Mouse (Mus musculus): Measurements from ENCODE around the gene Aatk. TPM values are rescaled to one million over a fixed set of nuclear protein-coding genes. Genes with fewer than 3 reads are reported as not detected.

Aatk gene
- polyA plus RNA-seq, 1 experiment from 2014 or later, result 5.9 TPM

DNA sequence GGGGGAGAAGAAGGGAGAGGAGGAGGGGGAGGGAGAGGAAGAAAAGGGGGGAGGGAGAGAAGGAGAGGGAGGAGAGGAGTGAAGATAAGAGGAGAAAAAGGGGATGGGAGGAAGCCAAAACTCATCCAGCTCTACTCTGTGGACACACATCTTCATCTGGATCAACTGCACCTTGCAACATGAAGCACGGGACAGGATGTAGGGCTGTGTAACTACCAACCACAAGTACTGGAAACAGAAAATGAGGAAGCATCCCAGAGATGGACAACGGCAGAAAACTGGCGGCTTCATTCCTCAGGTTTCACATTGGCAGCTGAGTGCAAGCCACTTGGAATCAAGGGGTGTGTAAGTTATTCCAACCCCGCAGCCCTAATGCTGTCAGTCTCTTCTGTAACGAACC, 12.2 kb downstream of the Aatk start:
- Histone ChIP-seq H3K4me2 (replicated peaks) (no peak overlapping the region), H3K4me3 (no peak overlapping the region), H3K9ac (no peak overlapping the region), H3K4me1 (peaks cover 8% of the 10 kb centered on the region), H3K36me3 (no peaks in the 10 kb centered on the region), H3K27me3 (no peaks in the 10 kb centered on the region), H3K27ac (no peak overlapping the region), H3K9me3 (no peaks in the 10 kb centered on the region)
- ATAC-seq (ENCODE audit: insufficient number of reproducible peaks, insufficient read depth, low FRiP score, low TSS enrichment), result no peak
- WGBS, result 60% methylated on average over 5 of the region's 5 CpGs

DNA sequence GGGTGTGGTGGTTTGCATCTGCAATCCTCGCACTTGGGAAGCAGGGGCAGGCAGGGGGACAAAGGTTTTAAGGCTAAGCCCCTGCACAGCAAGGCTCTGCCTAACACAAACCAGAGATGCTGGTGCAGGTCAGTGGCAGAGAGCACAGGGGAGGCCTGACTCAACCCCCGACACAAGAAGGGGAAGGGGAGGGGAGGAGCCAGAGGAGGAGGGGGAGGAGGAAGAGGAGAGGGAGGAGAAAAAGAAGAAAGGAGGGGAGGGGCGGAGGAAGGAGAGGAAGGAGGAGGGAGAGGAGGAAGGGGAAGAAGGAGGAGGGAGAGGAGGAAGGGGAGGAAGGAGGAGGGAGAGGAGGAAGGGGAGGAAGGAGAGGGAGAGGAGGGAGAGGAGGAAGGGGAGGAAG, 12.7 kb downstream of the Aatk start:
- Histone ChIP-seq H3K9me3 (no peaks in the 10 kb centered on the region), H3K4me3 (no peak overlapping the region), H3K27me3 (no peaks in the 10 kb centered on the region), H3K4me1 (peaks cover 8% of the 10 kb centered on the region), H3K36me3 (no peaks in the 10 kb centered on the region), H3K4me2 (replicated peaks) (no peak overlapping the region), H3K27ac (no peak overlapping the region), H3K9ac (no peak overlapping the region)
- 42% methylated on average over 3 of the region's 3 CpGs for WGBS
- no peak for ATAC-seq (ENCODE audit: insufficient number of reproducible peaks, insufficient read depth, low FRiP score, low TSS enrichment)

DNA sequence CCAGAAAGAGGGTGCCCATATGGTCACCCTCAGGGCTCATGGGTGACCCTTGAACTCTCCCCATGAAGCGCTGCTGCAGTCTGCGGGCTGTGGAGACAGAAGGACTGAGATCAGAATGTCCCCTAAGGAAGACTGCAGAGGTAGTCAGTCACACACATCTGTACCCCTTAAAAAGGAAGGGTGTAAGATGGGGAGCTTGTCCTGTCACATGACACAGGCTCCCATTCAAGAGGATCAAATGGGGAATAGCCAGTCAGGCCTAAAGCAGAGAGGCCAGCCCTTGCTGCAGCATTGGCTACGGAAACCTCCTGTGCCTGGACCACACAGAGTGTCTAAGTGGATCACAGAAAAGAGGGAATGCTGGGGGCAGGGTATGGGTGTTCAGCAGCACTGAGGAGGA, 13.5 kb downstream of the Aatk start:
- no peak overlapping the region for H3K4me3 ChIP-seq
- peaks cover 8% of the 10 kb centered on the region for H3K4me1 ChIP-seq
- H3K27ac ChIP-seq, result no peak overlapping the region
- H3K36me3 ChIP-seq, result no peaks in the 10 kb centered on the region
- no peak overlapping the region for H3K9ac ChIP-seq
- H3K27me3 ChIP-seq, result no peaks in the 10 kb centered on the region
- no peaks in the 10 kb centered on the region for H3K9me3 ChIP-seq
- ATAC-seq (ENCODE audit: insufficient number of reproducible peaks, insufficient read depth, low FRiP score, low TSS enrichment), result no peak
- H3K4me2 ChIP-seq (replicated peaks), result no peak overlapping the region
- WGBS, result 73% methylated on average over 3 of the region's 3 CpGs

DNA sequence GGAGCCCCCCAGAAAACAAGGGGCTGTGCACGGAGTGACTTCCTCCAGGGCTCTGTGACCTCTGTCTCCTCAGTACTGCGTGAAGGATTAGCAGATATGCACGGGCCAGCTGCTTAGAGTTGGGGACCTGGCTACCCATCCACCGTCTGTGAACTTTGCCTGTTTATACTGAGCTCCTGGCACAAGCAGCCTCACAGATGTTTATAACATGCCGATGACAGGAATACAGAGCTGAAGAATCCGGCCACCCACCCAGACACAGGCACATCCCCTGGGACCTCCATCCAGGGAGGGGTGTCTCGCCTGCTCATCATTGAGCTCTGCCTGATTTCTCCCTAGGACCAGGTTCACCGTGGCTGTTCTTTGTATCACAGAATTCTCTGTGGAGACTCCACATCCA, 14.9 kb downstream of the Aatk start:
- 55% methylated on average over 8 of the region's 8 CpGs for WGBS

GRCm38 (mm10) chr11:120030145-120030901, 16.6 kb downstream of the Aatk start:
- no peak overlapping the region for H3K9ac ChIP-seq
- H3K4me3 ChIP-seq, result no peak overlapping the region
- H3K4me2 ChIP-seq (replicated peaks), result no peak overlapping the region
- no peaks in the 10 kb centered on the region for H3K36me3 ChIP-seq
- peaks cover 4% of the 10 kb centered on the region for H3K4me1 ChIP-seq
- no peak overlapping the region for H3K27ac ChIP-seq
- 32% methylated on average over 10 of the region's 10 CpGs for WGBS
- H3K9me3 ChIP-seq, result no peaks in the 10 kb centered on the region
- no peaks in the 10 kb centered on the region for H3K27me3 ChIP-seq
- ATAC-seq (ENCODE audit: insufficient number of reproducible peaks, insufficient read depth, low FRiP score, low TSS enrichment), result no peak

More for the DNA sequence above, 14.9 kb downstream of the Aatk start:
- Histone ChIP-seq H3K36me3 (no peaks in the 10 kb centered on the region), H3K9ac (no peak overlapping the region), H3K4me1 (peaks cover 4% of the 10 kb centered on the region), H3K4me3 (no peak overlapping the region), H3K27me3 (no peaks in the 10 kb centered on the region), H3K9me3 (no peaks in the 10 kb centered on the region), H3K4me2 (replicated peaks) (no peak overlapping the region), H3K27ac (no peak overlapping the region)
- no peak for ATAC-seq (ENCODE audit: insufficient number of reproducible peaks, insufficient read depth, low FRiP score, low TSS enrichment)

GRCm38 (mm10) chr11:120029431-120030144, 17.4 kb downstream of the Aatk start:
- H3K36me3 ChIP-seq, result no peaks in the 10 kb centered on the region
- no peak overlapping the region for H3K27ac ChIP-seq
- no peak overlapping the region for H3K4me3 ChIP-seq
- 36% methylated on average over 9 of the region's 9 CpGs for WGBS
- no peak overlapping the region for H3K4me2 ChIP-seq (replicated peaks)
- H3K9me3 ChIP-seq, result no peaks in the 10 kb centered on the region
- no peaks in the 10 kb centered on the region for H3K27me3 ChIP-seq
- ATAC-seq (ENCODE audit: insufficient number of reproducible peaks, insufficient read depth, low FRiP score, low TSS enrichment), result no peak; the same call in 1 of the 2 replicates
- peaks cover 4% of the 10 kb centered on the region for H3K4me1 ChIP-seq
- no peak overlapping the region; the same call in 1 of the 2 replicates for H3K9ac ChIP-seq

GRCm38 (mm10) chr11:120028319-120029092, 18.5 kb downstream of the Aatk start:
- Histone ChIP-seq H3K4me1 (peaks cover 4% of the 10 kb centered on the region), H3K4me2 (replicated peaks) (no peak overlapping the region), H3K9me3 (no peaks in the 10 kb centered on the region), H3K36me3 (no peaks in the 10 kb centered on the region), H3K9ac (no peak overlapping the region), H3K27me3 (no peaks in the 10 kb centered on the region), H3K27ac (no peak overlapping the region), H3K4me3 (no peak overlapping the region)
- WGBS, result 80% methylated on average over 18 of the region's 18 CpGs
- ATAC-seq (ENCODE audit: insufficient number of reproducible peaks, insufficient read depth, low FRiP score, low TSS enrichment), result no peak

DNA sequence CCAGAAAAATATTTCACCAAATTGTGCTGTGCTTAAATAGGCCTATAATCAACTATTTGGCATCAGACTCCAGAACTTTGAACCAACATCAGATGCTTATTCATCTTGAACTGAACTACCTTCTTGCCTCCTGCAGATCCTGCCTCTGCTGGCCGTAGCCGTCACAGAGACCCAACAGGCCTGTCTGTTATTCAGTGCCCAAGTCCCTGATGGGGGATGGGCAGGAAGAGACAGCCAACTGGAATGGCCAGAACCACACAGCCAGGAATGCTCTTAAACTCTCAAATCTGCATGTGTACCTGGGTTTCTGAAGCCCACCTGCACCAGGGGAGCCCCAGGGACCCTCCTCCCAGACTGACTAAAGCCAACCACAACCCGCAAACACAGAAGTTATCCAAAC, 20.0 kb downstream of the Aatk start:
- H3K27me3 ChIP-seq, result no peaks in the 10 kb centered on the region
- H3K36me3 ChIP-seq, result no peaks in the 10 kb centered on the region
- H3K27ac ChIP-seq, result no peak overlapping the region

DNA sequence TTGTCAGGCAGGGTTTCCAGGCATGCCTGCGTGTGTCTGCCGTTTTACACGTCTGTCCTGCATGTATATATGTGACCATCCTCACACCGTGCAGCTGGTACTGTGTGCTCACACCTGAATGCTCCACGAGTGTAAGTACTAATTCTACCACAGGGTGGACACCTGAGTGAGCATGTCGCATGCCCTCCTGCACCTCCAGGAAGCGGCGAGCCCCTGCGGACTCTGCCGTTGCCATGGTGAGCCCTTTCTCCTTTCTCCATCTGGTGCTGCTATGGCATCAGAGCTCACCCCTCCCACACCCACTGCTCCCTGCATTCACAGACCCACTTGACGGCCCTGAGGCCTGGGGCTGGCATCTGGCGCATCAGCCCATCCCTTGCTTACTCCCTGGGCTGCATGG, 24.1 kb downstream of the Aatk start:
- 63% methylated on average over 12 of the region's 12 CpGs for WGBS
- Histone ChIP-seq H3K4me1 (peaks cover 11% of the 10 kb centered on the region), H3K27me3 (no peaks in the 10 kb centered on the region), H3K36me3 (no peaks in the 10 kb centered on the region), H3K27ac (no peak overlapping the region), H3K4me2 (replicated peaks) (no peak overlapping the region), H3K4me3 (no peak overlapping the region), H3K9ac (no peak overlapping the region), H3K9me3 (no peaks in the 10 kb centered on the region)
- no peak for ATAC-seq (ENCODE audit: insufficient number of reproducible peaks, insufficient read depth, low FRiP score, low TSS enrichment)

More for the DNA sequence above, 20.0 kb downstream of the Aatk start:
- peaks cover 4% of the 10 kb centered on the region; the same call in 1 of the 2 replicates for H3K4me1 ChIP-seq
- no peak overlapping the region for H3K4me3 ChIP-seq
- H3K9ac ChIP-seq, result no peak overlapping the region
- H3K9me3 ChIP-seq, result no peaks in the 10 kb centered on the region
- no peak overlapping the region for H3K4me2 ChIP-seq (replicated peaks)
- WGBS, result 76% methylated on average over 3 of the region's 3 CpGs
- ATAC-seq (ENCODE audit: insufficient number of reproducible peaks, insufficient read depth, low FRiP score, low TSS enrichment), result no peak

- Histone ChIP-seq H3K4me3 (no peak overlapping the region), H3K4me1 (peaks cover 11% of the 10 kb centered on the region), H3K9ac (no peak overlapping the region)
These were observed 24.8 kb downstream of the Aatk start for GRCm38 (mm10) chr11:120022216-120022615.

DNA sequence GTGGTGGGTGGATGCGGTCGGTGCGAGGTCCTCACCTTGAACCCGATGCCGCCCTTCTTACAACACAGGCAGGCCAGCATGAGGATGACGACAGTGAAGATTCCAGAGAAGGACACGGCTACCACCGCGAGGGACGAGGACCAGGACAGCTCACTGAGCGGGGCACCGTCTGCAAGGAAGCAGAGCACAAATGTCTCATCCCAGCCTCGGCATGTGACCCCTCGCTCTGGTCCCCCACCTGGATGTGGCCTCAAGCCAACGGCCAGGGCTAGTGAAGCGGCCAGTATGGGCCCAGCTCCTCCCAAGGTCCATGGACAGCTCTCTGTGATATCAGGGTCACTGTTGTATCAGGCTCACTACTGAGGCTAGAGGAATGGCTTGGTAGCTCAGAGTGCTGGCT, 25.6 kb downstream of the Aatk start:
- no peak for ATAC-seq (ENCODE audit: insufficient number of reproducible peaks, insufficient read depth, low FRiP score, low TSS enrichment)
- H3K9ac ChIP-seq, result no peak overlapping the region
- no peak overlapping the region for H3K4me2 ChIP-seq (replicated peaks)
- H3K27ac ChIP-seq, result no peak overlapping the region
- peaks cover 11% of the 10 kb centered on the region for H3K4me1 ChIP-seq
- H3K4me3 ChIP-seq, result no peak overlapping the region
- H3K27me3 ChIP-seq, result no peaks in the 10 kb centered on the region
- H3K36me3 ChIP-seq, result no peaks in the 10 kb centered on the region
- no peaks in the 10 kb centered on the region for H3K9me3 ChIP-seq
- 86% methylated on average over 16 of the region's 16 CpGs for WGBS

More at GRCm38 (mm10) chr11:120022216-120022615, 24.8 kb downstream of the Aatk start:
- ATAC-seq (ENCODE audit: insufficient number of reproducible peaks, insufficient read depth, low FRiP score, low TSS enrichment), result no peak
- Histone ChIP-seq H3K4me2 (replicated peaks) (no peak overlapping the region), H3K36me3 (no peaks in the 10 kb centered on the region), H3K27me3 (no peaks in the 10 kb centered on the region), H3K9me3 (no peaks in the 10 kb centered on the region), H3K27ac (no peak overlapping the region)
- WGBS, result 51% methylated on average over 8 of the region's 8 CpGs

All from embryonic facial prominence, embryonic 12.5 days (tissue).